Mouse (Mus musculus) midbrain, embryonic 16.5 days (tissue): Measurements from ENCODE around the gene Sun1. TPM values are rescaled to one million over a fixed set of nuclear protein-coding genes. Genes with fewer than 3 reads are reported as not detected.
A peak's percentile ranks its signal among the peaks of the same experiment; 100 is the strongest.

Experiments
- ATAC-seq: fragments of 200-750 bp; cut with Nextera tagmentation; 2 replicates; pipeline ENCODE4 v1.8.0; 2017; ENCODE audit warnings: moderate TSS enrichment
- H3K27ac ChIP-seq: fragments of 300-500 bp; sonication (generic); 2 replicates; pipeline ENCODE4 v1.5.1; 2014; ENCODE audit warnings: mild to moderate bottlenecking, low read length, mixed read lengths
- H3K27me3 ChIP-seq: fragments of 300-500 bp; sonication (generic); 2 replicates; pipeline ENCODE4 v1.6.1; 2014; ENCODE audit warnings: low read depth, low read length, mixed read lengths; ENCODE audit not compliant: control insufficient read depth, insufficient read depth
- H3K36me3 ChIP-seq: fragments of 300-500 bp; sonication (generic); 2 replicates; pipeline ENCODE4 v1.6.1; 2014; ENCODE audit warnings: mild to moderate bottlenecking, low read length, moderate library complexity, mixed read lengths; ENCODE audit not compliant: control insufficient read depth, insufficient read depth
- H3K4me1 ChIP-seq: fragments of 300-500 bp; sonication (generic); 2 replicates; pipeline ENCODE4 v1.6.1; 2014; ENCODE audit warnings: mild to moderate bottlenecking, low read length, mixed read lengths; ENCODE audit not compliant: control insufficient read depth, insufficient read depth
- H3K4me2 ChIP-seq: fragments of 300-500 bp; sonication (generic); 2 replicates; pipeline ENCODE4 v1.6.1; 2014; ENCODE audit warnings: mild to moderate bottlenecking, low read length, mixed read lengths
- H3K4me3 ChIP-seq: fragments of 300-500 bp; sonication (generic); 2 replicates; pipeline ENCODE4 v1.5.1; 2014; ENCODE audit warnings: low read depth, mild to moderate bottlenecking, low read length, moderate library complexity, mixed read lengths
- H3K9ac ChIP-seq: fragments of 300-500 bp; sonication (generic); 2 replicates; pipeline ENCODE4 v1.6.1; 2014; ENCODE audit warnings: low read depth, low read length, mixed read lengths
- H3K9me3 ChIP-seq: fragments of 300-500 bp; sonication (generic); replicated peaks from 2 replicates; pipeline ENCODE4 v1.6.1; 2014; ENCODE audit warnings: mild to moderate bottlenecking, low read length, mixed read lengths; ENCODE audit not compliant: control insufficient read depth, poor library complexity, severe bottlenecking
- WGBS: fragments of 180-500 bp; shearing (Covaris S2); extraction: QIAGEN DNeasy Blood & Tissue Kit; methylation state at CpG from one replicate; pipeline ENCODE4 v1.1.7; 2014; 5-methylcytosine and 5-hydroxymethylcytosine counted together
- polyA plus RNA-seq: library from polyadenylated mRNA; unstranded; fragments of >200 nt; fragmentation: Nextera tagmentation; extraction: Ambion mirVana; gene quantifications from 2 replicates; pipeline ENCODE4 v1.2.1, GENCODE M21; 2015

Sun1 gene
- polyA plus RNA-seq, 1 experiment from 2014 or later = 47.4 TPM

DNA sequence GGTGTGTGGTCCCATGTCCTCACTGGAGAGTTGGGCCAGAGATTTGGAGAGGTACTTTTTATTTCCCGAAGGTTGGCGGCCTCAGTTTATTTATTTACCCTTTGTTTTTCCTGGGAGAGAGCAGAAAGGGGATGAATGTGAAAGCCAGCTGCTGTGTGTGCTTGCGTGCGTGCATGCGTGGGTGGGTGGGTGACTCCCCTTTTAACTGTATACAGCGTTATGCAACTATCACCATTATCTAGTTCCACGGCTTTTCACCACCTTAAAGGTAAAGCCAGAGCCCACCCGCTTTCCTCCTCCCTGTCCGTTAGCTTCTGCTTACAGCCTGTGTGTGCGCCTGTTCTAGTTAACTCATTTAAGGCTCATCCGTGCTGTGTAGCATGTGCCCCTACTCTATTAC, 1.7 kb downstream of the Sun1 start:
- Histone ChIP-seq H3K27ac (no peak overlapping the region), H3K4me2 (peak overlapping the region; percentile 66), H3K9ac (peak overlapping the region; percentile 85; the same call in 1 of the 2 replicates), H3K4me3 (peak overlapping the region; percentile 77), H3K27me3 (no peaks in the 10 kb centered on the region), H3K4me1 (peaks cover 24% of the 10 kb centered on the region), H3K9me3 (no peaks in the 10 kb centered on the region), H3K36me3 (no peaks in the 10 kb centered on the region)
- WGBS = 78% methylated on average over 11 of the region's 11 CpGs
- no peak for ATAC-seq

DNA sequence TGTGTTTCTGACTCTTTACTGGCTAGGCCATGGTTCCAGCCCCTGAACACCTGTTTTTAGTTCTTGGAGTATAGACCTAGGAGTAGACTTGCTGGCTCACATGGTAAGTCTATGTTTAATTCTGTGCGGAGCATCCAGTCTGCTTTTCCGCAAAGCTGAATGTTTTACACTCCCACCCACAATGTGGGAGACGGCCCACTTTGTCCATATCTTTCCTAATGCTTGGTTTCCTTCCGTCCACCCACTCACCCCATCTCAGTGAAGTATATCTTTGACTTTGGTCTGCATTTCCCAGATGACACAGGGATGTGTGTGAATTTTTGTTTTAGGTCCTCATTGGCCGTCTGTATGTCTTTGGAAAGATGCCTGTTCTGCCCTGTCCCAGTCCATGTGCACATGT, 2.9 kb downstream of the Sun1 start:
- Histone ChIP-seq H3K27ac (no peak overlapping the region), H3K27me3 (no peaks in the 10 kb centered on the region), H3K9ac (no peak overlapping the region), H3K4me1 (peaks cover 24% of the 10 kb centered on the region), H3K4me3 (no peak overlapping the region), H3K36me3 (no peaks in the 10 kb centered on the region), H3K4me2 (no peak overlapping the region), H3K9me3 (no peaks in the 10 kb centered on the region)
- WGBS = 92% methylated on average over 5 of the region's 5 CpGs
- ATAC-seq = no peak

DNA sequence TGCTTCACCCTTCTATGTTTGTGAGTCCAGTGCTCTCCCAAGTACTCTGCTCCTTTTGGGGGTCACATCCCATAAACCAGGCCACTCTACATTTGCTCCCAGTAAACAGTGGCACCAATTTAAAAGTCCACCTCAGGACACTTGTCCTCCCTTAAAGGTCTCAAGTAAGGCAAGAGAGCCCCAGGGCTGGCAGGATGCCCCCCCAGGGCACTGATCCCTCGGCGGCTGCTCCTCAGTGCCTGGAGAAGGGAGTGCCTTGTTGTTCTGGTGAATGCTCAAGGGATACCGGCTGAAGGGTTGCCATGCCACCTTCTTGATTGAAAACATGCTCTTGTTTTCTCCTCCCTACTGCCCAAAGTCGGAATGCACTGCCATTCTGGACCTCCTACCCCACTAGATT, 5.6 kb downstream of the Sun1 start:
- Histone ChIP-seq H3K36me3 (peaks cover 4% of the 10 kb centered on the region; the same call in 1 of the 2 replicates), H3K4me1 (peaks cover 19% of the 10 kb centered on the region), H3K27me3 (no peaks in the 10 kb centered on the region), H3K9me3 (no peaks in the 10 kb centered on the region), H3K27ac (no peak overlapping the region), H3K4me3 (no peak overlapping the region), H3K4me2 (no peak overlapping the region), H3K9ac (no peak overlapping the region)
- WGBS = 62% methylated on average over 4 of the region's 4 CpGs
- ATAC-seq = no peak

DNA sequence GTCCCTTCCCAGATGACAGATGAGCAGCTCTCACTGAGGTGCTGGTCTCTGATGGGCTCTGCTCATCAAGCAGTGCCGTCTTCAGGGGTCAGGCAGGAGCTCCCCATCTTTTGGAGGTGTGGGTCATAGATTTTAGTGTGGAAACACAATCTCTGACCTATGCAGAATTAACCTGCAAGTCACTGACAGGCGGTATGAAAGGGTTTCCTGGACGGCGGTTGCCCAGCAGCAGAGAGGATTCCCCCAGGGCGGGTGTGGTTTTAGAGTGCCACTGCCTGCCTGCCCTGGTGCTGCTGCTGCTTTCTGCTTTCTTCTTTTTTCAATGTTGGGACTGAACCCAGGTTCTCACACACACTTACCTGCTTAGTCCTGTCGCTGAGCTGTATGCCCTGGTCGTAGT, 6.1 kb downstream of the Sun1 start:
- Histone ChIP-seq H3K9me3 (no peaks in the 10 kb centered on the region), H3K4me1 (peaks cover 15% of the 10 kb centered on the region), H3K4me3 (no peak overlapping the region), H3K36me3 (peaks cover 4% of the 10 kb centered on the region; the same call in 1 of the 2 replicates), H3K27me3 (no peaks in the 10 kb centered on the region), H3K4me2 (no peak overlapping the region), H3K27ac (no peak overlapping the region), H3K9ac (no peak overlapping the region)
- 65% methylated on average over 7 of the region's 7 CpGs for WGBS
- ATAC-seq = no peak

DNA sequence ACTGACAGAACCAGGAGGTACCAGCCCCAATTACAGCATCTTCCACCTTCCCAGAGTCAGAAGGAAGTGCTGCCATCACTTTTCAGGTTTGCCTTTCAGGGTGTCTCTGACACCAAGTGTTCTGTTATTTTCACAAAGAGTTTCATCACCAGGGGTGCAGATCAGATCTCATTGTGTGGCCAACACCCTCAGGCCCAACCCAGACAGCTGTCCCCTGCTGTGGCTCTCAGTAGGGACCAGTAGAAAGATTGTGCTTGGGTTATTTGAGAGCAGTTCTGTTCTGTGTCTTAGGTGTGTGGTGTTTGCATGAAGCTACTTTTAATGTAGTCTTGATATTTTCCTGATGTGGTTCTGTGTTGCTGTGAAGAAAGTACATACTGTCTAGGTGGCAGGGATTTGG, 7.7 kb downstream of the Sun1 start:
- Histone ChIP-seq H3K4me2 (no peak overlapping the region), H3K27me3 (no peaks in the 10 kb centered on the region), H3K4me3 (no peak overlapping the region), H3K4me1 (peaks cover 5% of the 10 kb centered on the region; the same call in 1 of the 2 replicates), H3K9me3 (no peaks in the 10 kb centered on the region), H3K36me3 (peaks cover 4% of the 10 kb centered on the region; the same call in 1 of the 2 replicates), H3K9ac (no peak overlapping the region), H3K27ac (no peak overlapping the region)
- no peak for ATAC-seq

DNA sequence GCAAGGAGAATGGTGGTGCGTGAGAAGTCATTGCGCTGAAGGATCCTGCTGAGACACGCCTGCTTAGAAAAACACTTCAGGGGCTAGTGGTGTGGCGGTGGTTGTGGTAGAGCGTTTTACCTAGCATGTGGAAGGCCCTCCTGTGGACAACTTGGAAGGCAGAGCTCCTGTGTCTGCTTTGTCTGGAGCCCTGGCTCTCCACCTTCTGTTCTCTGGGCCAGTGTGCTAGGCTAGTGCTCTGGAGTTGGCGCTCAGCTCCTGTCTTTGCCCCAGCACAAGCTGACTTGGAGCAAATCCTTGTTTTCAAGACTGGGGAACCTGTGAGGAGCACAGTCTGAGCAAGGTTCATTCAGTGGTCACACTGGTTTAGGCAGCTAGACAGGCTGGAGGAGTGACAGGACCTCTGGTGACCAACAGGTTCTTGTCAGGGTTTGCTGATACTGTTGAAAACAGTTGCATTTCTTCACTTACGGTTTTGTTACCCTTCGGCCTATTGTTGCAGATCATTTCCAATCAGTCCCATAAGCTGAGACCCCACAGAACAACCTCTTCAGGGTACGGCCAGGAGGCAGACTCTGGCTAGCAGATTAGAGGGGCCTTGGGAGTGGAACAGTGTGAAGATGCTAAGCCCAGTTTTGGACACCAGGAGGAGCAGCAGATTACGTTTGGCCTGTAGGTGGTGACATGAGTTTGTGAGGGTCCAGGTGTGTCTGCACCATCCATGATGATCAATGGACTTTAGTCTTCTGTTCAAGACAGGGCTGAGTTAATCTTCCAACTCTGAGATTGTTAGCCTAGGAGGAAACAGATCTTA, 8.6 kb downstream of the Sun1 start:
- Histone ChIP-seq H3K9ac (no peak overlapping the region), H3K4me2 (no peak overlapping the region), H3K36me3 (peaks cover 4% of the 10 kb centered on the region; the same call in 1 of the 2 replicates), H3K9me3 (no peaks in the 10 kb centered on the region), H3K27ac (no peak overlapping the region), H3K4me3 (no peak overlapping the region), H3K27me3 (no peaks in the 10 kb centered on the region), H3K4me1 (peaks cover 5% of the 10 kb centered on the region; the same call in 1 of the 2 replicates)
- no peak for ATAC-seq
- 83% methylated on average over 10 of the region's 10 CpGs for WGBS

DNA sequence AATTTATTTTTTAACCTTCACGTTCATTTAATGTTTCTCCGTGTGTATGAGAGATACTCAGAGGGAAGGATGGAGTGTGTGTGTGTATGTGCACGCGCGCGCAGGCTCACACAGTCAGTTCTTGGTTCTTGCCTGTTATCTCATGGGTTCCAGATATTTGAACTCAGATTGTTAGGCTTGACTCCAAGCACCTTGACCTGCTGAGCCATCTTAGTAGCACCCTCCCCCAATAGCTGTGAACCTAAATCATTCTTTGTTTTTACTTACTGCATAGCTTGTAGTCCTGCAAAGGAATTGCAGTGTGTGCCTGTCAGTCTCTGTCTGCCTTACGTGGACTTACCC, 9.2 kb downstream of the Sun1 start:
- no peaks in the 10 kb centered on the region for H3K27me3 ChIP-seq
- no peak overlapping the region for H3K4me2 ChIP-seq
- H3K9me3 ChIP-seq = no peaks in the 10 kb centered on the region
- 0 out of 2 replicates have a peak, but pooled peaks cover 3% of the 10 kb centered on the region for H3K4me1 ChIP-seq
- 95% methylated on average over 7 of the region's 7 CpGs for WGBS
- H3K36me3 ChIP-seq = peaks cover 4% of the 10 kb centered on the region; the same call in 1 of the 2 replicates
- ATAC-seq = no peak
- no peak overlapping the region for H3K9ac ChIP-seq
- H3K4me3 ChIP-seq = no peak overlapping the region
- H3K27ac ChIP-seq = no peak overlapping the region

DNA sequence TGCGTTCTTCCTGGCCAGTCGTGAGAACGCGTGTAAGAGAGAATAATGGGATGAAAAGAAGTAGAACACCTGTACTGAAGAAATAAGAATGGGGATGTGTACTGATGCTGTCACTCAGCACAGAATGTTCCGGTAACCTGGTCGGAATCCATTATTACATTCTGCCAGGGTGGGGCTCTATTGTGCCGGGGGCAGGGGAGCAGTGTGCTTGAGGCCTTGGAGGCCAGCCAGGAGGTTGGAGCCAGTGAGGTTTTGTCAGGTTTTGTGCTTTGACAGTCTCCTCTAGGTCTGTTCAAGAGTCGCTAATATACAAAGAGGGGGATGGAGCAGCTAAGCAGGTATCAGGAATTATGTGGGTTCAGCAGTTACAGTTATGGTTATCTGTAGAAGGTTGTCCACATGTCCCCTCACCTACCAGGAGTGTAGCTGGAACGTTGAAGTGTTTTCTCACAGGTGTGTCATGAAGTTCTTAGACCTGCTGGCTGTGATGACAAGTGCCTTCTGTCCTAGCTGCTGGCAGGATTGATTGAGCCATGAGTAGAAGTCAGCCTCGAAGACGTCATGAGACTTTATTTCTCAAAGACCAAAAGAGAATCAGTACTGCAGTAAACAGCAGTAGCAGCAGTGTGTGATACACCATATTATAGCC, 11.4 kb downstream of the Sun1 start:
- no peak for ATAC-seq
- H3K4me3 ChIP-seq = no peak overlapping the region
- H3K36me3 ChIP-seq = peaks cover 13% of the 10 kb centered on the region
- no peaks in the 10 kb centered on the region for H3K4me1 ChIP-seq
- H3K27me3 ChIP-seq = no peaks in the 10 kb centered on the region
- no peak overlapping the region for H3K4me2 ChIP-seq
- no peaks in the 10 kb centered on the region for H3K9me3 ChIP-seq
- H3K9ac ChIP-seq = no peak overlapping the region
- H3K27ac ChIP-seq = no peak overlapping the region
- WGBS = 89% methylated on average over 11 of the region's 11 CpGs

DNA sequence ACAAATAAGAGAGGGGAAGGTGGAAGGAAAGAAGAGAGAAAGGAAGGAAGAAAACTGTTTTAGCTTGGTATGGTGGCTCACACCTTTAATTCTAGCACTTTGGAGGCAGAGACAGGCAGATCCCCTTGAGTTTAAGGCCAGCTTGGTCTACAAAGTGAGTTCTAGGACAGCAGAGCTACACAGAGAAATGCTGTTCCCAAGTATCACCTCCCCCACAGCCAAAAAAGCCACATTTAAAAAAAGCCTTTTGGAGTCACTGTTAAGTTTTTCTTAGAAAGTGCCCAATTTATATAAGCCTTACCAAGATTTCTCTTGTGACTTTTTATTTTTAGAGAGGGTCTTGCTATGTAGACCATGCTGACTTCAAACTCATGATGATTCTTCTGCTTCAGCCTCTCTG, 13.9 kb downstream of the Sun1 start:
- peaks cover 11% of the 10 kb centered on the region for H3K36me3 ChIP-seq
- H3K27me3 ChIP-seq = no peaks in the 10 kb centered on the region
- no peak overlapping the region for H3K27ac ChIP-seq
- no peaks in the 10 kb centered on the region for H3K9me3 ChIP-seq
- H3K9ac ChIP-seq = no peak overlapping the region
- no peak for ATAC-seq
- no peak overlapping the region for H3K4me3 ChIP-seq
- no peak overlapping the region for H3K4me2 ChIP-seq
- H3K4me1 ChIP-seq = no peaks in the 10 kb centered on the region
